Mouse (Mus musculus) cerebral cortex, adult 2 months (tissue): Measurements from ENCODE around the gene Nxpe3.

Experiments used
- WGBS: fragments of 180-500 bp; shearing (Covaris S2); methylation state at CpG from one replicate; pipeline ENCODE4 v1.1.7; 2018; 5-methylcytosine and 5-hydroxymethylcytosine counted together

Nxpe3 gene

DNA sequence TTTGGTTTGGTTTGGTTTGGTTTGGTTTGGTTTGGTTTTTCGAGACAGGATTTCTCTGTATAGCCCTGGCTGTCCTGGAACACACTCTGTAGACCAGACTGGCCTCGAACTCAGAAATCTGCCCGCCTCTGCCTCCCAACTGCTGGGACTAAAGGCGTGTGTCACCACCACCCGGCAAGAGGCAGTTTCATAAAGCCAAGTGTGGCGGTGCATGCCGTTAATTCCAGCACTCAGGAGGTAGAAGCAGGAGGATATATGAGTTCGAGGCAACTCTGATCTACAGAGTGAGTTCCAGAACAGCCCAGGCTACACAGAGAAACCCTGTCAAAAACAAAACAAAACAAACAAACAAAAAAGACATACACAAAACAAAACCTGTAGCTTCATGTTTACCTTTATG is 57.4 kb downstream of the Nxpe3 start:
- 89% methylated on average over 8 of the region's 8 CpGs for WGBS

DNA sequence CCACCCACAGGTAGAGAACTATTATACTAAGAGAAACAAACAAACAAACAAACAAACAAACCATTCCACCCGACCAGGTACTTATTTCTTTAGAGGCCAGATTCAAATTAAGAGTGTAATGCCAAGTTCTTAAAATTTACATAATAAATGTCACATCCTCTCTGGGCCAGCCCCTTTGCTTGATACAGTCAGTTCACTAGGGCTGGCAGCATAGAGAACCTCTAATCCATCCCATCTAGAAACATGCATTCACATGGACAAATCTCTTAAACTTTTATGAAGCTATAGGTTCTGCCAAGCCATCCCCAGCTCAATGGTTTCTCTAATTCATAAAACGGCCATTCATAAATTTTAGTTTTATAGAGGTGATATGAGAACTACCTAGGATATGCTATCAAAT is 57.9 kb downstream of the Nxpe3 start:
- 75% methylated on average over 2 of the region's 2 CpGs for WGBS

DNA sequence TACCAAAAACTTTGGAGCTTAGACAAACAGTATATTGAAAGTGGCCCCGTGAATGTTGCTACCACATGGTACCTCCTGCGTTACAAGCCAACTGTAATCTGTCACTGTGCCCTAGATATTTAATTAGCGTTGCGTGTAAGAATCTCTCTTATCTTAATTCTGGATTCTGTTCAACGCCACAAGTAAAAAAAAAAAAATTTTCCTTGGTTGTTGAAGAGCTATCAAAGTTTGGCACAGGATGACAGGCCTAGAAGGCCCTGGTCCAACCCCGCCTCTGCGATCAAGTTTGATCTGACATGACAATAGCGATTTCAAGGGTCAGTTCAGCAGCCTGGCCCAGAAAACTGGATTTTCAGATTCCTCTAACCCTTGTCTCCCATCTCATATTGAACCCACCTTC is 62.5 kb downstream of the Nxpe3 start:
- WGBS: 88% methylated on average over 8 of the region's 8 CpGs

DNA sequence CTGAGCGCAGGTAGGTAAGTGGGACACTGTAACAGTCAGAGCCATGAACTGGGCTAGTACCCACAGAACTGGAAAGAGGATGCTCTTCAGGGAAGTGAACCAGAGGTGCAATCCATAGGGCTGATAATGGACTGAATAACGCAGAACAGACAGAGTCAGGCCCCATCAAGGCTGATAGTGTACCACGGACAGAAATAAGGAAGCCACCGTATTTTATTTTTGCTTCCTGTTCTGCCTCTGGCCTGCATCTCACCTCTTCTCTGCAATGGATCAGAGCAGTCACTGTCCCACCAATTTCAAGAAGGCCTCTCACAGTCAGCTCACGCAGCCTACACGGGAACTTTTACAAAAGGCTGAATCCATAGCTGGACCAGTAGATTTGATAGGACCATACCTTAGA is 63.0 kb downstream of the Nxpe3 start:
- WGBS: 95% methylated on average over 6 of the region's 6 CpGs

DNA sequence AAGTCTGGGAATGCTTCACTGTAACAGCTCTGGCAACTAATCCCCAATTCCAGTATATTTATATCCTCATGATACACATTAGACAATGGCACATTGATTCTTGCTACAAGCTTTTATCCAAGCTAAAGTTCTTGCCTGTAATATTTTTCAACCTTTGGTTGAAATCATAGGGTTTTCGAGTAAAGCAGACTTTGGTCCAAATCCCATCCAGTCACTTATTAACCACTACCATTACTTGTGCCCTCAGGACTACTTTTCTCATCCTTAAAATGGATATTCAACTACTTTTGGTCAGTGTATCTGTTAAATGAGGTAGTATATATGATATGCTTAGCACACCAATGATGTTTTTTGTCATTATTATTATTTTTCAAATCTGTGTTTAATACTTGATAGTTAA is 63.6 kb downstream of the Nxpe3 start:
- 93% methylated on average over 1 of the region's 1 CpGs for WGBS

DNA sequence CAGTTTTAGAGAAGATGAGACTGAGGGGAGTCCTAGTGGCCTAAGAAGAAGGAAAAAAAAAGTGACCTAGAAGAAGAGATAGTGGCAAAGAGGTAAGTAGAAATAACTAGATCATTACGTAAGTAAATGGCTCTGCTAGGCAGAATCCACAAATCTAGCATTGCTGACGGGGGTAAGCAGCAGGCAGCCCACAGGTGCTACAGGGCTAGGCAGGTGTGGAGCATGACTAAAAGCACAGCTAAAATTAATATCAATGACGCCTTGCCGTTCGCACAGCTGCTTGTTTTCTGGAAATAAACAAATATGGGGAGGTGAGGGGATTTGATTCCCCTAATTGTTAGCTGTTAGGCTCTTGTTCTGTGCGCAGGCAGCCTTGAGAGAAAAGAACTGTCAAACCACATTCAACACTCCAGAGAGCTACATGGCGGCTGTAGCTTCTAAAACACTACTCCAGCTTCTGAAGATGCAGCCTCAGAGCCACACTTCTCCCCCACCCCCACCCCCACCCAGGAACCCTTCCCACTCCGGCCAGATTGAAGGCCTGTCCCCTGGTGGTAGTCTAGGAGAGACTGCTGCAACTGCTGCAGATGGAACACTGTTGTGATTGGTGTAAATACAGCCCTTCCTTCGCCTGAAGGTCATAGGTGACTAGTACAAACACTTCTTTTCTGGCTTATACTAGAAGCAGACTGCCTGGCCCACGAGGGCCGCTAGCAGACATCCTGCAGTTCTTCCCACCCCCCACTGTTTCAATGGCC is 71.5 kb downstream of the Nxpe3 start:
- 67% methylated on average over 11 of the region's 11 CpGs for WGBS

DNA sequence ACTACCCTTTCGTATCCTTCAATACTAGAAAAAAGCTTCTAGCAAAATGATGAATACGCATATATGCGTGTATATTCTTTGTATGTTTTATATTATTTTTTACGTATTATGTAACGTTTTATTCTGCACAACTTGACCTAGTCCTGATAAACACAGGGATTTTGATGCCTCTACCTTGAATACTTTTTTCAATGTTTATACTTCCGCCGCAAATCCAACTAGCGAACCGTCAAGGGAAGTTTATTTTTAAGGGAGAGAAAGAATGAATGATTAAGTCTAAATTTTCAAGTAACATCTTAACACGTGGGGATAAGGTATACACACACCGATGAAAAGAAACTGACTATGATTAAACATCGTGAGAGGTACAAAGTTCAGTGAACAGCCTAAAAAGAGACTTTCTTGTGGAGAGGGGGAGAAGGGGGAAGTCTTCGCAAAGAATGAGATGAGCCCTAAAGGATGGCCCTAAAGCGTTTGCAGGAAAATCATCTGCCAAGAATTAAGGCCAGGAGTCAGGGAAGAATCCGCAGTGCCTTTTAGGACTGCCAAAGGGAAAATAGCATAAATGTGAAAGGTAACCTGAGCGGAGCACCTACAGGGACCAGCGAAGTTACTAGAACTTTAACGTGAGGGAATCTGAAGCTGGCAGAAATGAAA is 72.2 kb downstream of the Nxpe3 start:
- WGBS: 64% methylated on average over 18 of the region's 18 CpGs

DNA sequence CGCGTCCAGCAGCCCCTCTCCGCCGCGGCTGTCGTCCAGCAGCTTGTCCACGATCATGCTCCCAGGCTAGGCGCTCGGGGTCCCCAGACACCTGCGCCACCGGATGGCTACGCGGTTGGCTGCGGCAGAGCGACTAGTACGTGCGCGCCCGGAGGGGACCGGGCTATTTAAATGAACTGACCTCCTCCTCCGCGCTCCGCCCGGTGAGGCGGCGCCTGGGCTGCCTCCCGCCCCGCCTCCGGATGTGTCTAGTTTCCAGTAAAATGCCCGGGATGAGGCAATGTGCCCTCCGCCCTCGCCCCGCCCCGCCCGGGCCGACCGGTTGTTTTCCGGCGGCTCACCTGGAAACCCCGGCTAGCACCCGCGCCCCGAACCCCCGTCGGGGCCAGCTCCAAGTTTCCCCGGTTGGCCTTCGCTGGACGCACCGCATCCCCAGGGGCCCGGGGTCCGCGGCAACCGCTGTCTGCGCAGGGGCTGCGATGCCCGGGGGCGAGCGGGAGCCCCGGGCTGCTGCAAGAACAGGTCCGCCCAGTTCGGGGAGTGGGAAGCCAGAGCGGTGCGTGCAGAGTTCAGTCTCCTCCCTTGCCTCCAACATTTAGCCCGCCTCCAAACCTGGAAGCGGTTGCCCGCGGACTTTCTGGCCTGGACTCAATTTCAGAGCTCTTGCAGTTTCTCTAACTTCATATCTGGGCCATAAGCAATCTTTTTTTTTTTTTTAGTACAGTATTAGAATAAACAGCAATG is 72.9 kb downstream of the Nxpe3 start:
- WGBS: under 1% methylated on average over 67 of the region's 67 CpGs

DNA sequence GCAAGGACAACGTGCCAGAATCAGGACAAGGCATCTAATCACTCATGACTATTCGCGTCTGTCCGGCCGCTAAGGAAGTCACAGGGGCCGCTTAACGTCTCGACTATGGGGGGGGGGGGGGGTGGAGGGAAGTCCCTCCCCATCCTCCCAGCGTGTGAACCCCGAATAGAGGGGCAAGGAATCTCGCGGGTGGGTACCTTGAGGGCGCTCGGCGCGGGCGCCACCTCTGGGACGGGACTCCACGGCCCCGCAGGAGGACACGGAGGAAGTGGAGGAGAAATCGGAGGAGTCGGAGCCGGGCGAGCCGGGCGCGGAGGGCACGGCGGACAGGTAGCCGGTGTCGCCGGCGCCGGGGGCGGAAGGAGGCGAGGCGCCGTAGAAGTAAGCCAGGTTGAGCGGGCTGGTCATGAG is 73.5 kb downstream of the Nxpe3 start:
- under 1% methylated on average over 40 of the region's 40 CpGs for WGBS

DNA sequence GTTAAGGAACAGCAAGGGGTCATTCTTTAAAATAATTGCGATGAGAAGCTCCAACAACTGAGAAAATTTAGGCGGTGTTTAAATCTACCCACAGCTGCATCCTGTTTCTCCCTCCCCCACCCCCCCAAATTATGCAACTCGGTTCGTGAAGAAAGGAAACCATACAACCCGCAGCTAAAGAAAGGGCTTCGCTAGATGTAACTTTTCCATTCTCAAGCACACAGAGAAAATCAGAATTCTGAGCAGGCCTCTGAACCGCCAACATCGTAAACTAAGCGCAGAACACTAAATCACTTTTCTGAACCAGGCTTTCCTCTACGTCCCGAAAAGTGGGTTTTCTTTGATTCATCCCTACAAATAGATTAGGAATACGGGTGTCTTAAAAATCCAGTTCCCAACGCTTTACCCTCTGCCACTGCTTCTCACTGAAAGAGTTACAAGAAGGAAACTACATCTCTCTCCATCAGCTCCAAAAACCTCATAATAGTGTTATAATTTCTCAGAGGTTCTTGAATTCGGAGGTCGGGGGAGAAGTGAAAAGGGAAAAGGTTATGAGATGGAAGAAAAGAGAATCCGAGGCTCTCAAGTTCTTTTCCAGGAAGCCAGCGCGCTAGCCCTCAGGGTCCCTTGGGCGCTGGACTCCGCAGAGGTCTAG is 74.0 kb downstream of the Nxpe3 start:
- 11% methylated on average over 20 of the region's 20 CpGs for WGBS

DNA sequence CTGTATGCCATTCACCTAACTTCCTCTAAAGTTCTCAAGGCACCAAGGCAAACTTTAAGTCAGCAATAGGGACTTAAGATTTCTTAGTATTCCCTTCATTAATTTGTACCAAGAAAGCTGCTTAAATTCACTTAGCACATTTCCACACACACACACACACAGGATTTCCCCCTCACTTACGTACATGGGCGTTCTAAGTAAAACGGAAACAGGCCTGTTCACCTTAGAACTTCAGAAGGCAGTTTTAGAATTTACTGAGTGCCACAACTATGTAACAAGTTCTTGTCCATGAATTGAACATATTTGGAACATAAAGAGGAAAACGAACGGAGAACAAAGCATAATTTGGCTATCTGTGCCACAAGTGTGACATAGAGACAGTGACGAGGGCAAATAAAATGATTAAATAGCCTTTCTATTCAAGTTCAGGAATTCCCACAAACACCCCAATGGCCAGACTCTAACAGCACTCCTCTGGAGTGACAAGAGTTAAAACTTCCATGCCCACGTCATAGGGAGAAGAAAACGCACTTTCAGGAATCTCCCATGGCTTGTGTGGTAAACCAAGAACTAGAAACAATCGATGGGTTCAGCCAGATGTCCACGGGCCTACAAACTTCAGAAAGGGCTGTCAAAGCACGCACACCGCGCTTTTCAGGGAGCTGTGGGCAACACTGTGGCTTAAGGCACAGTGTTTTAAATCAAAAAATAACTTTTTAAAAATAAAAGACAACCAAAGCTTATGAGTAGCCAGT is 74.7 kb downstream of the Nxpe3 start:
- WGBS: 41% methylated on average over 13 of the region's 13 CpGs

DNA sequence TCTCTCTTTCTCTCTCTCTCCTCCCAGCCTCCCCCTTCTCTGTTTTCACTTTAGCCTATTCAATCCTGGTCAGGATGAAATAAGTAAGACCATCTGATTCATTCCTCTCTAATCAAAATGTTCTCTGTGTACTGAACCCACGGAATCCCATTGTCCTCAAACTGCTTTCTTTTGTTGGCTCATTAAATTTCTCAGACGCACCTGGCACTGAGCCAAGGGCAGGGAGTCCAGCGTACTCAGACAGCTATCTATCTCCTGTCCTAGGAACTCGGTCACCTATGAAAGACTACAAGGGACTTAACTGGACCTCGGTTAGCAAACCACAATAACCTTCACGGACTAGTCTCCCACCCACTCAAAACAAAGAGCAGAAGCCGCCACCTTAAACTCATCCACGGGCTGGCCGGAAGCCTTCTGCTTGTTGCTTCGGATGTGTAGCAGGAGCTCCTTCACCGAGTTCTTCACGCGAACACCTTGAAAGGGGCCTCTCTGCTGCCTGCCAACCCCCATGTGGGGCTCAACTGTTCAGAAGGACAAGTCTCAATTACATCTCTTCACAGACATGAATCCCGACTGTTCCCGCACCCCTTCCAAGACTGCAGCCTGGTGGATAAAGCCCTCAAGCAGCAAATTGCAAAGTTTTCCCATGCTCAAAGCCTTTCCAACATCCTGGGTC is 75.8 kb downstream of the Nxpe3 start:
- 48% methylated on average over 15 of the region's 15 CpGs for WGBS

DNA sequence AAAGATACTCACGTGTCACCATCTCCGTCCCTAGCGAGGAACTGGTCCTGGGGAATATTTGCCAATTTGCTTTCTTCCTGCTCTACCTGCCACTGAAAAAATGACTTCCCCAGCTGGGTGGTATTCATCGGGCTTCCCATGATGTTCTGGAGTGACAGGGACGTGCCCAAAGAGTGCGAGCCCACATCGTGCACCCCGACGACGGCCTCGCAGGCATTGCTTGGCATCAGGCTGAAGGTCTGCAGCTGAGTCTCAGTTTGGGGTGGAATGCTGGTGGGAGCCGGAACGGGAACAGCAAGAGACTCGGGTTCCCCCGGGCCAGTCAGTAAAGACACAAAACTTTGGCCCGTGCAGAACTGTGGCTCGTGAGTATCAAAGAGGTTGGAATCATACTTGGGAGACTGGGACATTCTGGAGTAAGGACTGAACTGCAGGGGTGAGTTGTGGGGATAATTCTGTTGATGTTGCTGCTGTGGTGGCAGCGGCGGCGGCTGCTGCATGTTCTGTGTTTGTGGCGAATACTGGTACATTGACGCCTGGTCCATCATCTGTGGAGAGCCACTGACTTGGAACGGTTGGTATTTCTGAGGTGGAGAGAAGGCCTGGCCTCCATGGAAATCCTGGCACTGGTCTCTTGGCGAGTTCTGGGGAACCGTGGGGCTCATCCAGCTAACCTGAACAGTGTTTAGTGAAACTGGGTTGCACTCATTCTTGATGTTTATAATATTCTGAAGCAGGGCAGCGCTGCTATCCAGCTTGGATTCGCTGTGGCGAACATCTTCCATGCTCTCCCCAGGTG is 77.2 kb downstream of the Nxpe3 start:
- 93% methylated on average over 28 of the region's 28 CpGs for WGBS

DNA sequence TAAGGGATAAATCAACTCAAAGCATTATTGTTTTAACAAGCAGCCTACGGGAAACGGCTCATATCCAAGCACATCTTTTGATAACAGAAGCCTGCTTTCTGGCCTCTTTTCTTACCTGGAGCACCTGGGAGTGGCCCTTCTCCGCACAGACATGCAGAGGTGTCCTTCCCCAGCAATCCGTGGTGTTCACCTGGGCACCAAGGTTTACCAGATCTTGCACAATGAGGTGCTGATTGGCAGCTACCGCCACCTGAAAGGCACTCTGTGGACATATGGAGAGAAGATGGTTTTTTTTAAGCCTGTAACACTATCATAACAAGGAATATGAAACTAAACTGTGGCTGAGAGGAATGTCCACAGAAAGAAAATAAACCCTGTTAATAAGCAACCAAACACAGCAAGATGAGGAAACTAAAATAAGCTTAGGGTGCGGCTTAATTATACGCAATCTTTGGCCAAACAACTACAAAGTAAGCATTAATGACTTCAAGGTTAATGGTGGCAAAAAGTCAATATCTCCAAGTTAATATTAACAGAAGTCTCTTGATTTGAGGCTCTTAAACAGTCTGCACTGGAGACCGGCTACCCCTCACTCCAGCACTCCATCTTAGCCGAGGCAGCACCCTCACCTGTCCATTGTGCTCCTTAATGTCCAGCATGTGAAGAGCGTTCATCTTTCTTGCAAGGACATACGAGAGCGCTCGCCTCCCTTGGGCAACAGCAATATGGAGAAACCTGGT is 78.7 kb downstream of the Nxpe3 start:
- WGBS: 96% methylated on average over 13 of the region's 13 CpGs

DNA sequence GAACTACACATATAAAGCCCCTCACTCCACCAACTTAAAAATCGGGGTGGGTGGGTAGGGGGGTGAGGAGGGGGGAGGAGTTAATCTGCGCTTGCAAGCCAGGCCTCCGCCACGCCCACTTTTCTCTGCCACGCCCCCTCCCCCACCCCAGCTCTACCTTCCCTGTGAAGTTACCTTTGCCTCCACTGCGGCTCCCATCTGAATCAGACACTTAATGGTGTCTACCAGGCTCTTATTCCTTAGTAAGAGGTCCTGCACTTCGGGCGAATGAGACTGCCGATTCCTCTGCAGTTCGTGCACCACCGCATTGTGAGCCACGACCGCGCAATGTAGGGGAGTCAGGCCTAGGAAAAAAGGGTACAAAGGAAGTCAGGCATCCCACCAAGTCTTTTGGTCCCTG is 79.6 kb downstream of the Nxpe3 start:
- WGBS: 89% methylated on average over 14 of the region's 14 CpGs

DNA sequence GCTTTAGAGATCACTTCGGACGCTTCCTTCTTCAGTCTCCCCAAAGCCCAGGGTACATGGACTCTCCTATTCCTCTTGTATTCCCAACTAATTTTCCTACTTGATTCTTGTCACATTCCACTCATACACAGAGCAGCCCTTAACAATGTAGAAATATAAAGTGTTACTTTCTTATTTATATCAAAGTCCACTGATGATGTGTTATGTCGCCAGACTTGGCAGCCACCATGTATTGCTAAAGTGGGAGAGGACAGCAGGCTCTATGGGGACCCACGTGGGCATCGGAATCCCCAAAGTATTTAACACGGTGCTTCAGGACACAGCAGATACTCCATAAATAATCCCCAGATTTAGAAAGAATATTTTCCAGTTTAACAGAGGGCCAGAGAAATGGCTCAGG is 80.4 kb downstream of the Nxpe3 start:
- WGBS: 89% methylated on average over 6 of the region's 6 CpGs

DNA sequence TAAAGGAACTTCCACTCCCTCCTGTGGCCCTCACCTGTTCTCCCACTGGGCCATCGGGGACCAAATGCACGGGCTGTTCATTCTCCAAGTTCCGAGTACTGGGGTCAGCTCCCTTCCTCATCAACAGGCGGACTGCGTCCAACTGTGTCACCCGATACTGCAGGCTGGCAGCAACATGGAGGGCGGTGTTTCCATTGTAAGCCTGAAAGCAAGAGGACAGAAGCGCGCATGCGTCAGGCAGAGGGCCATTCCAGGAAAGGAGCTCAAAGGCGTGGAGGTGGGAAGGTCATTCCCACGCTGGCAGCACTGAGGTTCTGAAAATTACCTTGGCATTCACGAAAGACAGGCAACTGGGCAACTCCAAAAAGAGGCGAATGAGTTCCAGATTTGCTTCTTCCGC is 81.2 kb downstream of the Nxpe3 start:
- 79% methylated on average over 15 of the region's 15 CpGs for WGBS

DNA sequence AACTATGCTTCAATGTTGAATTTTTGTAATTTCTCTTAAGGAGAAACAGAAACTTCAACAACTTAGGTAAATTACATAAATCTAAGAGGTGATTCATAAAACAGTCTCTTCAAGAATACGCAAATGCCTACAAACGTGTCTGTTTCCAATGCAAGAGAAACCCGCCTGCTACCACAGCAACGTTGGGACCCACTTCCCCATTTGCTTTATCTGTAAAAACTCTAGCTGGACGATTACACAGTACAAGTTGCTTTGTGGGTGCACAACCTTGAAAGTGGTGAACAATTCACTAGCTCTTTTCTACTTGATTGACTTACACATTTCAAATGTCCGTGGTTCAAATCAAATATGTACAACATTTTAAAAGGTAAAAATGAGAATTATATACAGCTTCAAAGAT is 83.3 kb downstream of the Nxpe3 start:
- WGBS: 88% methylated on average over 6 of the region's 6 CpGs

DNA sequence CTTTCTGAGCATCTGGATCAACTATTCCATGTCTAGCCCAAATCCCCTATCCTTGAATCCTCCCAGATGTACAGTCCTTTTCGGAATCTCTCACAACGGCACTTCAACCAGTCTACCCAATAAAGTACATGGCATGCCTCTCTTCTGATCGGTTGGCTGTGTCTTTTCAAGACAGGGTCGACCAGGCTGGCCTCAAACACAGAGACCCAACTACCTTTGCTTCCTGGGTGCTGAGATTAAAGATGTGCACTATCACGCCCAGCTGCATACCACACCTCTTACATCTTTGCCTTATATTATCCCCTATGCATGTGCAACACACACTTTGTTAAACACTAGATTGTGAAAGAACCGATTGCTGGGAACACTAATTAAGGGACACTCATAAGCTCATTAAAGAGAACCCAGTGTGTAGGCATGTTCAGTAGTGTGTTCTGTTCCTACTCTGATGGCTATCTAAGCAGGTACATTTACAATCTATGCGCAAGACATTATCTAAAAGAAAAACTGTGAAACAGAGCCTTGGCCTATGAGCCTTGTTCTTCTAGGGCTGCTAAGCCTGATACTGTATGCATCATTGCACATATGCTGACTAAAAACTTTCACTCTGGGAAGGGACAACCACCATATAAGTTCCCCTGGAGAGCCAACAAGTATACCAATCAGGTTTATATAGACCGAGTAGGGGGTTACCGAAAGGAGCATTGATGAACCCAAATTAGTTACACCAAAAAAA is 85.1 kb downstream of the Nxpe3 start:
- 96% methylated on average over 9 of the region's 9 CpGs for WGBS
